Mouse (Mus musculus): ENCODE results near the gene Lcn8.
"Not testable (repeated sequence)": the region's sequence is repeated elsewhere in the genome, so short reads cannot be mapped to it uniquely, and the experiment has no call there.

Lcn8 gene

DNA sequence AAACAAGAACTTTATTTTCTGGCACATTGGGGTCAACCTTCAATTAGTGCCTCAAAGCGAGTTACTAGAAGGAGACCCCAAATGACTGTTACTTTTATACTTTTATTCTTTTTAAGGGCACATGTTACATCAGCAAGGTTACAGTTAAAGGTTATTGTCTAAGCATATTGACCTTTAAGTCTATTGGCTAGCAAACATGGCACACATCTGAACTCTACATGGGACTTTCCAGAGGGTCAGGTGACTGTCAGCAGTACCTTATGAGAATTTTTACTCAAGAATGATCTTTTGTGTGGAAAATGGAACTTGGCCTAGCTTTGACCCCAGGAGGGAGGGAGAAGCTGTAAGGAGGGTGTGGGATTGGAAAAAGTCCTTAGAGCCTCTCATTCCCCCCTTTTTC, 13.6 kb downstream of the Lcn8 start:
- DNase-seq (ENCODE audit: low spot score in 2 of 2) = no peak

- no peak for DNase-seq (ENCODE audit: low spot score in 2 of 2)
Measured at GRCm38 (mm10) chr2:25676486-25676885, 23.6 kb downstream of the Lcn8 start, which contains the start of gene Lcn6. Gene Lcn6 (plus strand): TSS chr2:25676786.

GRCm38 (mm10) chr2:25679559-25679958, 26.6 kb downstream of the Lcn8 start:
- no peak for DNase-seq (ENCODE audit: low spot score in 2 of 2)

GRCm38 (mm10) chr2:25682426-25682825, 29.5 kb downstream of the Lcn8 start, which contains the start of gene Lcn10:
Gene Lcn10 (plus strand): TSS chr2:25682726.
- no peak for DNase-seq (ENCODE audit: low spot score in 2 of 2)

GRCm38 (mm10) chr2:25686941-25687340, 34.0 kb downstream of the Lcn8 start:
- no peak for DNase-seq (ENCODE audit: low spot score in 2 of 2)

GRCm38 (mm10) chr2:25694605-25695004, 41.7 kb downstream of the Lcn8 start:
- peak in 1 of 2 experiments; percentile 31 for DNase-seq (ENCODE audit: low spot score in 2 of 2)

- DNase-seq (ENCODE audit: low spot score in 2 of 2) = no peak
Measured at GRCm38 (mm10) chr2:25696951-25697350, 44.0 kb downstream of the Lcn8 start.

DNA sequence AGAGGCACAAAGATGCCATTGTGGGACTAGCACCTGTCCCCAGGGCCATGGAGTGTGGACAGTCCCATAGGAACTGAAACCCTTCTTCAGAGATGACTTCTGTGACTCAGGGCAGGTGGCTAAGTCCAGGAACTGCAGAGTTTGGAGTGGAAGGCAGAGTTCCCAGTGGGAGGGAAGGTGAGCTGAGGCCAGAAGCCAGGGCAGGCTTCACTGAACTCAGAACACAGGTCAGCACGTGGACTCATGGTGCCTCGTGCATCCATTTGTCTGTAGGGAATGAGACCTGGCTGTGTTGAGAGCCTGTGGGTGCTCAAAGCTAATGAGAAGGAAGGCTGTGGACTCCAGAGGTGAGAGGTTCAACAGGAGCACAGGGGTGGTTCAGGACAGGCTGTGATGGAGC, 45.8 kb downstream of the Lcn8 start:
- no peak for DNase-seq (ENCODE audit: low spot score in 2 of 2)

- not testable (repeated sequence) for DNase-seq (ENCODE audit: low spot score in 2 of 2)
Measured at GRCm38 (mm10) chr2:25699743-25700142, 46.8 kb downstream of the Lcn8 start, which contains the start of gene Obp2a. Gene Obp2a (plus strand): TSS chr2:25700043.

GRCm38 (mm10) chr2:25701001-25701400, 48.1 kb downstream of the Lcn8 start:
- DNase-seq (ENCODE audit: low spot score in 2 of 2) = no peak

- no peak for DNase-seq (ENCODE audit: low spot score in 2 of 2)
Measured at GRCm38 (mm10) chr2:25703706-25704105, 50.8 kb downstream of the Lcn8 start.

Data from spleen, postnatal 14 days (tissue).